Mouse (Mus musculus) liver, postnatal 0 days (tissue): ENCODE results near the gene Lamtor2.

ENCODE experiments used
- CTCF ChIP-seq: sonication (generic); IDR thresholded peaks from 2 replicates; pipeline ENCODE4 v1.5.1; 2016; ENCODE audit warnings: antibody characterized with exemption, low read depth
- EP300 ChIP-seq: IDR thresholded peaks from 2 replicates; pipeline ENCODE4 v1.6.1; 2016; ENCODE audit warnings: antibody characterized with exemption, low read depth, mild to moderate bottlenecking

DNA sequence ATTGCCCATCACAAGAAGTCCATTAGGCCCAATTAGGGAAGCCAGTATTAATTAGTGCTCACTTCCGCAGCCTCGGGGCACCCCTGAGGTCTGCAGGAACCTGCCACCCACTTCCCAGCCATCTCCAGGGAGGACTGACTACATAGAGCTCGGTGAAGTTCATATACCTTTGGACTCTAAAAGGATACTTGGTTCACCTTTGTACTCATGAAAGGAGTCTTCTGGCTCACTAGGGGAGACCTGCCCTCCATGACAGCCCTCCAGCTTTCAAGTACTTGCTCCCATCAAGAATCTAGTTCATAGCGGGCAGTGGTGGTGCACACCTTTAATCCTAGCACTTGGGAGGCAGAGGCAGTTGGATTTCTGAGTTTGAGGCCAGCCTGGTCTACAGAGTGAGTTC, 34.5 kb downstream of the Lamtor2 start:
- TF ChIP-seq CTCF = no peak
- TF ChIP-seq EP300 = no peak
